8 mouse cellular contexts compared by ENCODE assay signal in genomic region chr10:68277671-68278151, GRCm38 (mm10). TPM values are rescaled to one million over a fixed set of nuclear protein-coding genes. Genes with fewer than 3 reads are reported as not detected.
DNase-seq lines count a peak whose midpoint lies in the region; ATAC-seq and TF ChIP-seq lines count a peak whose summit lies in the region.

No protein-coding gene starts in this region.

- peak overlapping the region; percentile 91 for H3K4me2 ChIP-seq in neural tube, embryonic 12.5 days (replicated peaks)

- no peak overlapping the region; the same call in 1 of the 2 replicates for H3K27ac ChIP-seq in MEL (ENCODE audit: control insufficient read depth, low read depth, low read length)
- H3K27ac ChIP-seq in heart, embryonic 10.5 days: peak overlapping the region; percentile 88
- H3K27ac ChIP-seq in neural tube, embryonic 12.5 days: no peak overlapping the region

- DNase-seq in 3T3-L1 (ENCODE audit: low read depth, low spot score) (peak; percentile 65), MEL (ENCODE audit: low read depth, low spot score) (peak; percentile 48)
- peak; percentile 77 for DNase-seq in embryo, embryonic 10.5 days (ENCODE audit: low spot score)
- no peak for DNase-seq in heart, embryonic 10.5 days (ENCODE audit: low spot score)
- DNase-seq in kidney, adult 9 months: peak; percentile 70
- DNase-seq in lung, adult 18-20 months: peak; percentile 37 to 51
- peak; percentile 27 to 36 for DNase-seq in thymus, postnatal 36 days

- TF ChIP-seq EP300 in MEL (IDR thresholded peaks at IDR 0.05; ENCODE audit: low read depth in 1 of 2, low read length in 2 of 2): no peak

- H3K36me3 ChIP-seq in MEL (ENCODE audit: control insufficient read depth in 1 of 2, insufficient read depth in 2 of 2, low read length in 2 of 2): no peaks in the 10 kb centered on the region
- peaks cover 5% of the 10 kb centered on the region for H3K36me3 ChIP-seq in heart, embryonic 10.5 days
- no peaks in the 10 kb centered on the region for H3K36me3 ChIP-seq in neural tube, embryonic 12.5 days

- H3K9me3 ChIP-seq in MEL (replicated peaks; ENCODE audit: insufficient read depth, low read length): no peaks in the 10 kb centered on the region
- no peaks in the 10 kb centered on the region for H3K9me3 ChIP-seq in heart, embryonic 10.5 days
- no peaks in the 10 kb centered on the region for H3K9me3 ChIP-seq in neural tube, embryonic 12.5 days

- H3K27me3 ChIP-seq in MEL (ENCODE audit: control insufficient read depth in 1 of 2, insufficient read depth in 2 of 2, low read length in 2 of 2): no peaks in the 10 kb centered on the region; a peak in 1 of 4 replicates
- H3K27me3 ChIP-seq in heart, embryonic 10.5 days (ENCODE audit: insufficient read depth, poor library complexity, severe bottlenecking): no peaks in the 10 kb centered on the region
- H3K27me3 ChIP-seq in neural tube, embryonic 12.5 days (replicated peaks): no peaks in the 10 kb centered on the region

- no peaks in the 10 kb centered on the region for H3K4me1 ChIP-seq in MEL (ENCODE audit: control insufficient read depth in 1 of 2, insufficient read depth in 2 of 2, low read length in 2 of 2)
- H3K4me1 ChIP-seq in heart, embryonic 10.5 days: peaks cover 13% of the 10 kb centered on the region; the same call in 1 of the 2 replicates
- peaks cover 20% of the 10 kb centered on the region for H3K4me1 ChIP-seq in neural tube, embryonic 12.5 days

- TF ChIP-seq CTCF in MEL (IDR thresholded peaks at IDR 0.05 in 2 of 3, conservative IDR thresholded peaks at IDR 0.05 in 1 of 3; ENCODE audit: control insufficient read depth in 1 of 3, insufficient read depth in 1 of 3, low read depth in 2 of 3, low read length in 3 of 3, poor library complexity in 1 of 3, severe bottlenecking in 1 of 3): no peak

- H3K4me3 ChIP-seq in MEL (ENCODE audit: control insufficient read depth in 1 of 2, insufficient read depth in 1 of 2, low read depth in 2 of 2, low read length in 2 of 2): peak overlapping the region; percentile 37 to 63
- peak overlapping the region; percentile 64 for H3K4me3 ChIP-seq in heart, embryonic 10.5 days
- H3K4me3 ChIP-seq in neural tube, embryonic 12.5 days: peak overlapping the region; percentile 63

- peak overlapping the region; percentile 48 for H3K9ac ChIP-seq in MEL (ENCODE audit: control insufficient read depth, low read depth, low read length, poor library complexity, severe bottlenecking)
- peak overlapping the region; percentile 69 for H3K9ac ChIP-seq in neural tube, embryonic 12.5 days

- H3K79me2 ChIP-seq in MEL (ENCODE audit: control insufficient read depth, insufficient read depth, low read length, poor library complexity): no peaks in the 10 kb centered on the region

- WGBS in heart, embryonic 10.5 days: under 1% methylated on average over 15 of the region's 15 CpGs
- WGBS in neural tube, embryonic 12.5 days: under 1% methylated on average over 15 of the region's 15 CpGs

- ATAC-seq in neural tube, embryonic 12.5 days (ENCODE audit: low FRiP score, low read depth): no peak

- no peak for TF ChIP-seq POLR2A in MEL (IDR thresholded peaks at IDR 0.05; ENCODE audit: control insufficient read depth in 1 of 2, insufficient read depth in 1 of 2, low read depth in 1 of 2, low read length in 2 of 2, poor library complexity in 1 of 2)

- no peak for TF ChIP-seq RAD21 in MEL (IDR thresholded peaks at IDR 0.05; ENCODE audit: low read depth, low read length)

TF ChIP-seq in MEL, 35 proteins besides CTCF, POLR2A, EP300 and RAD21:
- TF ChIP-seq RCOR1 (IDR thresholded peaks at IDR 0.05; ENCODE audit: low read depth, low read length): 0 out of 2 replicates have a peak, but pooled peaks have one; percentile 30
- TF ChIP-seq SIN3A (IDR thresholded peaks at IDR 0.05; ENCODE audit: low read length): peak; percentile 32; the same call in 1 of the 2 replicates
- TF ChIP-seq TBP (IDR thresholded peaks at IDR 0.05; ENCODE audit: low read depth, low read length): no peak
TF ChIP-seq in MEL: peak in this region for 2.

RNA-seq across cellular contexts. Expression of gene Arid5b, which starts 0.8 kb away (rescaled TPM):
- total RNA-seq in MEL (2012; rRNA removed): not detected in 2 replicates
- polyA plus RNA-seq in MEL (2012; ENCODE audit: insufficient read depth in 1 of 2, insufficient read length in 2 of 2, low read depth in 1 of 2, low replicate concordance in 2 of 2, missing spikeins in 1 of 2): under 1 TPM in 1 of 2 experiments, not detected in 1; 0.03 TPM
- polyA plus RNA-seq in heart, embryonic 10.5 days (2016; fragmentation: Nextera tagmentation; extraction: Ambion mirVana): 12.4 and 18.2 TPM in 2 replicates
- polyA plus RNA-seq in neural tube, embryonic 12.5 days (2016; fragmentation: Nextera tagmentation; extraction: Ambion mirVana): 18.3 and 20.5 TPM in 2 replicates

Comparison
In these comparisons a context has a peak if more than half of its experiments do, and no peak if none do; other contexts are left out.
1. RNA of gene Arid5b, which starts 0.8 kb away (polyA plus RNA-seq): 18.3 to 20.5 TPM in neural tube, embryonic 12.5 days and 12.4 to 18.2 TPM in heart, embryonic 10.5 days; 0.03 TPM in MEL; every median in the first group is over 10 times any median in the second.
2. Peak in every context shown above with its lines, with median percentiles within 50 percentile points of each other: H3K4me3 ChIP-seq.